Mouse (Mus musculus): ENCODE data around the gene Ccsap.

DNA sequence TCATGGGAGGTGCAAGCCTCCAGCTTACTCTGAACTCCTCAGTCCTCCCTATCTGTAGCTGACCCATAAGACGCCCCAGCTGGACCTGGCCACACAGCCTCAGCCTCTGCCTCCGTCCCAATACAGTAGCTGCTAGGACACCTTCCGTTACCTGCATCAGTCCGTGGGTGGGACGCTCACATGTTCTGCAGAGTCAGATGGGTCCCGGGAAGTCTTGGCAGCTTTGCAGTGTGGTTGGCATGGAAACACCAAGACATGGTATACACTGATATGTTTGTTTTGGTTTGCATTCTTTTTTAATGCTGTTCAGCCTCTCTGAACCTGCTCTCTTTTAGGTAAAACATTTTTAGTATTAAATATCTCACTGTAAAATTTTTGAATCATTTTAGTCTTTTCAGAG lies 23.7 kb downstream of the Ccsap start:
- no peak for TF ChIP-seq POLR2A (IDR thresholded peaks at IDR 0.05; ENCODE audit: insufficient read depth, low read depth, low read length)
- no peak for TF ChIP-seq CTCF (IDR thresholded peaks at IDR 0.05; ENCODE audit: insufficient read depth, low read depth, low read length)
